Mouse (Mus musculus): ENCODE data around the gene Fads6. TPM values are rescaled to one million over a fixed set of nuclear protein-coding genes. Genes with fewer than 3 reads are reported as not detected.

Gene Fads6
- polyA plus RNA-seq, 1 experiment from 2014 or later = 1.3 TPM

GRCm38 (mm10) chr11:115282723-115283485 is 14.6 kb downstream of the Fads6 start:
- Histone ChIP-seq H3K36me3 (no peaks in the 10 kb centered on the region), H3K9me3 (no peaks in the 10 kb centered on the region), H3K27me3 (ENCODE audit: insufficient read depth, poor library complexity, severe bottlenecking) (no peaks in the 10 kb centered on the region), H3K27ac (peak overlapping the region; percentile 30; the same call in 1 of the 2 replicates), H3K4me3 (no peak overlapping the region), H3K4me1 (peaks cover 27% of the 10 kb centered on the region)
- DNase-seq (ENCODE audit: low spot score) = no peak
- 79% methylated on average over 8 of the region's 8 CpGs for WGBS

DNA sequence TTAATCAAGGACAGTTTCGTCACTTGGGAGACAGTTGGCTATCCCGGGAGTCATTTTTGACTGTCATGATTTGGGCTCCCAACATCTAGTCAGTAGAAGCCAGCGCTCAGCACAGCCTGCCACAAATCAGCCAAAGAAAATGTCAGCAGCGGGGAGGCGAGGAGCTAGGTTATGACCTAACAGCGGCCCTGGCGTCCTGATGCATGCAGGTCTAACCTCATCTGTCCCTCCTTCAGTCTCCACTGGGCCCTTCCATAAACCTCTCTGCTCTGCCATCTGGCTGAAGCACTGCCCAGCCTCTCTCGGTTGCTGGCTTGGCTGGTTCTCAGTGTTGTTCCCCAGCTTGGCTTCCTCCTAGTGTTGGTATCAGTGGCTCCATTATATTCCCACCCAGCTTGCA is 15.2 kb downstream of the Fads6 start:
- H3K4me3 ChIP-seq = no peak overlapping the region
- WGBS = 68% methylated on average over 8 of the region's 8 CpGs
- H3K4me1 ChIP-seq = peaks cover 30% of the 10 kb centered on the region
- H3K27me3 ChIP-seq (ENCODE audit: insufficient read depth, poor library complexity, severe bottlenecking) = no peaks in the 10 kb centered on the region
- no peaks in the 10 kb centered on the region for H3K9me3 ChIP-seq
- no peak for DNase-seq (ENCODE audit: low spot score)
- no peaks in the 10 kb centered on the region for H3K36me3 ChIP-seq
- no peak overlapping the region for H3K27ac ChIP-seq

DNA sequence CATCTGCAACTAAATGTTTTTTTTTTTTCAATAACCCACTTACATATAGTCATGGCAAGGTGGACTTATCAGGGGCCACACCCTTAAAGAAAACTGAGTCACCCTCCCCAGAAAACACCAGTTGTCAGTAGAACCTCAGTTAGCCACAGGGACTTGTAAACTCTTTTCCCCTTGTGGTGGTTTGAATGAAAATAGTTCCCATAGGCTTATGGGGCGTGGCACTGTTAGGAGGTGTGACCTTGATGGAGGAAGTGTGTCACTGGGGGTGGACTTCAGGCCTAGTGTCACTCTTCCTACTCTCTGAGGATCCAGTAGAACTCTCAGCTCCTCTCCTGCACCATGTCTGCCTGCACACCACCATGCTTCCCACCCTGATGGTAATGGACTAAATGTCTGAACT is 17.7 kb downstream of the Fads6 start:
- Histone ChIP-seq H3K27me3 (ENCODE audit: insufficient read depth, poor library complexity, severe bottlenecking) (no peaks in the 10 kb centered on the region), H3K9me3 (no peaks in the 10 kb centered on the region), H3K4me1 (peaks cover 41% of the 10 kb centered on the region), H3K27ac (no peak overlapping the region), H3K4me3 (no peak overlapping the region), H3K36me3 (no peaks in the 10 kb centered on the region)
- 54% methylated on average over 1 of the region's 1 CpGs for WGBS
- no peak for DNase-seq (ENCODE audit: low spot score)

DNA sequence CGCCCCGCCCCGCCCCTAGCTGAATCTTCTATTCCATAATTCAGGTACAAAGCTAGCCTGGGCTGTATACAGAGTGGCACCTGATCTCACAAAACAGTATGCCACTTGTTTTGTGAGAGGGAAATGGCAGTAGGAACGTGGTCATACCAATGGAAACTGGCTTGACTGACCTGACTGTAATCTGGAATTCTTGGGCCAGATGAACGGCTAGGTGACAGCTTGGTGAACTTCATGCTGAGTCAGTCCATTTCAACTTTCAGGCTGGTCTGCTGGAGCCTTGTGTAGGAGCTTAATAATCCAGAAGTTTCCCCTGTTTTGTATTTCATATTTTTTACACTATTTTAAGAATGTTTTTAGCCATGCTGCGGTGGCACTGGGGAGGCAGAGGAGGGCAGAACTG is 19.3 kb downstream of the Fads6 start:
- Histone ChIP-seq H3K36me3 (no peaks in the 10 kb centered on the region), H3K27ac (peak overlapping the region; percentile 89; the same call in 1 of the 2 replicates), H3K27me3 (ENCODE audit: insufficient read depth, poor library complexity, severe bottlenecking) (no peaks in the 10 kb centered on the region), H3K9me3 (no peaks in the 10 kb centered on the region), H3K4me1 (peaks cover 47% of the 10 kb centered on the region), H3K4me3 (peak overlapping the region; percentile 71)
- DNase-seq (ENCODE audit: low spot score) = no peak
- WGBS = 68% methylated on average over 6 of the region's 6 CpGs

DNA sequence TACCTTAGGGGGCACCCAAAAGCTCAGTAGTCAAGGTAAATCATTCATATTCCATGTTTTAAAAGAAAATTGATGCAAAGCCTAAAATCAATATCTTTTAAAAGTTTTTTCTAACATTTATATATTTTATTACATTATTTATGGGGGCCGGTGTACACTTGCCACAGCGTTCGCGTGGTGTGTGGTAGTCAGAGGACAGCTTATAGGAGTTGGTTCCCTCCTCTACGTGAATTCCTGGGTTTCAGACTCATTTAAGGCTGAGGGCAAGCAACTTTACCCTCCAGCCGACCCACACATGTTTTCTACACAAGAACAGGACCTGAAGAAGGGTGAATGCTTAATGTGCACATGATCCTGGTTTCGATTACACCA is 19.9 kb downstream of the Fads6 start:
- peak overlapping the region; percentile 89 for H3K27ac ChIP-seq
- H3K4me3 ChIP-seq = peak overlapping the region; percentile 71
- DNase-seq (ENCODE audit: low spot score) = no peak
- H3K4me1 ChIP-seq = peaks cover 48% of the 10 kb centered on the region
- 16% methylated on average over 7 of the region's 7 CpGs for WGBS
- peaks cover 4% of the 10 kb centered on the region; the same call in 1 of the 2 replicates for H3K27me3 ChIP-seq (ENCODE audit: insufficient read depth, poor library complexity, severe bottlenecking)
- H3K9me3 ChIP-seq = no peaks in the 10 kb centered on the region
- H3K36me3 ChIP-seq = no peaks in the 10 kb centered on the region

DNA sequence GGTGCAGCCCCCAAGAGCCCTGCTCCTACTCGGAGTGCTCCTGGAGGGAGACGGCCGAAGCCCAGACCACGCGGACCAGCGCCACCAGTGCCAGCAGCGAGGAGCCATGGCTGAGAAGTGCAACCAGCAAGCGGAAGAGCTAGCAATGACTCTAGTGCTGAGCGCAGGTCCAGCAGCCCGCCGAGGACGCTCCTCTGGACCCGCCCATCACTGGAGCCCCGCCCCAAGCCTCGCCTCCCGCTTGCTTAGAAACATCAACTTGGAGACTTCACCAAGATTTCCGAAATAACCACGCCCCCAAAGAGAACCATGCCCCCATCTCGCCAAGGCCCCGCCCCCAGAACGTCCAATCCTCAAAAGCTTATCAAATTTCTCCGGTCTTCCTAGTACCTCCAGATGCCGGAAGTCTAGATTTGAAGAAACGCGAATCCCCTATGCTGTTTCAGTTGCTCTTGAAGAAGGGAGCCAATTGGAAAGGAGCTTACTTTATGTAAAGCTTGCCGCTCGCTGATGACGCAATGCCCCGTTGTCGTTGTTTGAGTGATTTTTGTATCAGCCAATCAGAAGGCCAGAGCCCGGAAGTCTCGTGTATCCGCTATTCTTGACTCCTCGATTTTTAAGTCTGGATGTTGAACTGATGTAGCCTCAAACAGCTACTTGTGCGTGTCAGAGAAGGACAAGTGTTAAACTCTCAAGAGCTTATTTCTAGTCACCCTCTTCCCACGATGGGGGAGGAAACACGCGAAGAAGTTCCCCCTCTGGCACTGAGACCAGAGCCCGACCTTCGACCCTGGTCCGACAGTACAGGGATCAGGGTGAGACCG is 20.5 kb downstream of the Fads6 start, which contains the start of gene Fdxr:
Fdxr (minus strand) TSS at position 271 of the 824 bp plus-strand sequence.
- peak within 1 kb of the TSS; percentile 71 for H3K4me3 ChIP-seq
- H3K27ac ChIP-seq = peak within 1 kb of the TSS; percentile 90
- peaks cover 43% of the 10 kb centered on the region for H3K4me1 ChIP-seq
- peak; percentile 99 for DNase-seq (ENCODE audit: low spot score)
- H3K36me3 ChIP-seq = no peaks in the 10 kb centered on the region
- under 1% methylated on average over 42 of the region's 42 CpGs for WGBS
- no peaks in the 10 kb centered on the region for H3K9me3 ChIP-seq
- peaks cover 10% of the 10 kb centered on the region for H3K27me3 ChIP-seq (ENCODE audit: insufficient read depth, poor library complexity, severe bottlenecking)

GRCm38 (mm10) chr11:115275954-115276353 is 21.5 kb downstream of the Fads6 start:
- peaks cover 20% of the 10 kb centered on the region for H3K27me3 ChIP-seq (ENCODE audit: insufficient read depth, poor library complexity, severe bottlenecking)
- peaks cover 44% of the 10 kb centered on the region for H3K4me1 ChIP-seq
- H3K9me3 ChIP-seq = no peaks in the 10 kb centered on the region
- DNase-seq (ENCODE audit: low spot score) = no peak
- peak overlapping the region; percentile 90; the same call in 1 of the 2 replicates for H3K27ac ChIP-seq
- H3K4me3 ChIP-seq = peak overlapping the region; percentile 71
- 63% methylated on average over 3 of the region's 3 CpGs for WGBS
- no peaks in the 10 kb centered on the region for H3K36me3 ChIP-seq

DNA sequence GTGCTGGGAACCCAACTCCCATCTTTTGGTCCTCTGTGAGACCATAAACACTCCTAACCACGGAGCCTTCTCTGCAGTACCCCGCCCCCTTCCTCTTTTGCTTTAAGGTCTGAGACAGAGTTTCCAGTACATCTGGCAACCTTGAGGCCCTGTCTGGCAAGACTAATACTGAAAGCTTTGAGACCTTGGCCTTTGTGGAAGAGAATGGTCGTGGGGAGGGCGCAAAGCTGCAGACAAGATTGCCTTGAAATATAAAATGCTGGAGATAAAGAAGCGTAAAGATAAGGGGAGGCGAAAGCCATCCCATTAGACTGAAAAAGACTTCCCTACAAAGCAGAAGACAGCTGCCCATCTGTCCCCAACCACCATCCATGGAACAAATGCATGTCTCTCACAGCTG is 22.0 kb downstream of the Fads6 start:
- H3K27me3 ChIP-seq (ENCODE audit: insufficient read depth, poor library complexity, severe bottlenecking) = peaks cover 20% of the 10 kb centered on the region
- no peak for DNase-seq (ENCODE audit: low spot score)
- H3K9me3 ChIP-seq = no peaks in the 10 kb centered on the region
- WGBS = 71% methylated on average over 6 of the region's 6 CpGs
- no peak overlapping the region for H3K27ac ChIP-seq
- H3K4me3 ChIP-seq = no peak overlapping the region
- H3K4me1 ChIP-seq = peaks cover 44% of the 10 kb centered on the region
- H3K36me3 ChIP-seq = no peaks in the 10 kb centered on the region

- peaks cover 25% of the 10 kb centered on the region for H3K27me3 ChIP-seq (ENCODE audit: insufficient read depth, poor library complexity, severe bottlenecking)
- H3K4me1 ChIP-seq = peaks cover 50% of the 10 kb centered on the region
- no peaks in the 10 kb centered on the region for H3K9me3 ChIP-seq
- 89% methylated on average over 6 of the region's 6 CpGs for WGBS
- DNase-seq (ENCODE audit: low spot score) = no peak
- H3K36me3 ChIP-seq = no peaks in the 10 kb centered on the region
- no peak overlapping the region for H3K4me3 ChIP-seq
- H3K27ac ChIP-seq = no peak overlapping the region
Measured at GRCm38 (mm10) chr11:115274771-115275170, 22.7 kb downstream of the Fads6 start.

DNA sequence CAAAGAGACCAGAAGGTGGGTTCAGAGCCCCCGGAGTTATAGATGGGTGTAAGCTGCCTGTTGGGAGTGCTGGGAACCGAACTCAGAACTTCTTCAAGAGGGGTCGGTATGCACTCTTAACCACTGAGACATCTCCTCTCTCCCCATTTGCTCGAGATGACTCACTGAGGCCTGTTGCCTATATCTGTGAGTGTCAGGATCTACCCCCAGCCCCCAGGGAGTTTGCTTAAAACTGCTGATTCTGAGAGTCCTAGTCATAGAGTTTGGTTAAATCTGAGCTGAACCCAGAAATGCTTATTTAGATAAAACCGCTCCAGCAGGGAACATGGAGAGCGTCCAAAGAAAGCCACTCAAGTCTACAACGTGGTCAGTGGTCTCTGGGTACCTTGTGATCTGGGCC is 23.3 kb downstream of the Fads6 start:
- H3K4me1 ChIP-seq = peaks cover 51% of the 10 kb centered on the region
- H3K9me3 ChIP-seq = no peaks in the 10 kb centered on the region
- WGBS = 80% methylated on average over 7 of the region's 7 CpGs
- peaks cover 3% of the 10 kb centered on the region for H3K36me3 ChIP-seq
- DNase-seq (ENCODE audit: low spot score) = no peak
- H3K27ac ChIP-seq = no peak overlapping the region
- no peak overlapping the region for H3K4me3 ChIP-seq
- peaks cover 31% of the 10 kb centered on the region for H3K27me3 ChIP-seq (ENCODE audit: insufficient read depth, poor library complexity, severe bottlenecking)

- no peaks in the 10 kb centered on the region for H3K9me3 ChIP-seq
- 63% methylated on average over 7 of the region's 7 CpGs for WGBS
- H3K27ac ChIP-seq = no peak overlapping the region
- H3K27me3 ChIP-seq (ENCODE audit: insufficient read depth, poor library complexity, severe bottlenecking) = peaks cover 36% of the 10 kb centered on the region
- no peak overlapping the region for H3K4me3 ChIP-seq
- H3K36me3 ChIP-seq = peaks cover 7% of the 10 kb centered on the region
- H3K4me1 ChIP-seq = peaks cover 51% of the 10 kb centered on the region
- no peak for DNase-seq (ENCODE audit: low spot score)
Measured at GRCm38 (mm10) chr11:115273735-115274134, 23.7 kb downstream of the Fads6 start.

DNA sequence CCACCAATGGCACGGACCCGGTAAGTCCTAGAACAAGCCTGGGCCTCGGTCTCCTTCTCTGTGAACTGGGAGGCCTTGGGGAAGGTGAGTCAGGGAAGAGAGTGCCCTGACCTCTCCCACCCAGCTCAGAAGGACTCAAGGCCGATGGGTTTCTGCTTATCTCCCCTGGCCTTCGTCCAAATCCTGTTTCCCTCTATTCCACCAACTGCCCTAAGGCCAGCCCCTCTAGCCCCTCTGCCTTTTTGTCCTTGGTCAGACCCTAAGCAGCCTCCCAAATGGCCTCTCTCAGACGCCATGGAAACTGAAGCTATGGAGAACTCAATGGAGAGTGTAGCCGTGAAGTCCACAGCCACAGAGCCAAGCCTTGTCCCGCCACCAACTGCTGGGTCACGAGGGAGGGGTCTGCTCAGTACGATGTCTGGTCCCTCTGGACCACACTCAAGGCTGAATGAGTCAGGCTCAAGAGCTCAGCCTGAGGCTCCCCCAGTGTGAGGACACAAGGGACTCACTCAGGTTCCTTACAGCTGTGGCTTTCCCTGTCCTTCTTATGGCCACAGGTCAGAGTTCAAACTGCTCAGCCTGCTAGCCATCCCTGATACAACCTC is 24.5 kb downstream of the Fads6 start:
- peaks cover 12% of the 10 kb centered on the region for H3K36me3 ChIP-seq
- H3K27me3 ChIP-seq (ENCODE audit: insufficient read depth, poor library complexity, severe bottlenecking) = peaks cover 43% of the 10 kb centered on the region
- H3K9me3 ChIP-seq = no peaks in the 10 kb centered on the region
- no peak overlapping the region for H3K27ac ChIP-seq
- H3K4me3 ChIP-seq = no peak overlapping the region
- H3K4me1 ChIP-seq = peaks cover 51% of the 10 kb centered on the region
- 71% methylated on average over 10 of the region's 10 CpGs for WGBS
- no peak for DNase-seq (ENCODE audit: low spot score)

DNA sequence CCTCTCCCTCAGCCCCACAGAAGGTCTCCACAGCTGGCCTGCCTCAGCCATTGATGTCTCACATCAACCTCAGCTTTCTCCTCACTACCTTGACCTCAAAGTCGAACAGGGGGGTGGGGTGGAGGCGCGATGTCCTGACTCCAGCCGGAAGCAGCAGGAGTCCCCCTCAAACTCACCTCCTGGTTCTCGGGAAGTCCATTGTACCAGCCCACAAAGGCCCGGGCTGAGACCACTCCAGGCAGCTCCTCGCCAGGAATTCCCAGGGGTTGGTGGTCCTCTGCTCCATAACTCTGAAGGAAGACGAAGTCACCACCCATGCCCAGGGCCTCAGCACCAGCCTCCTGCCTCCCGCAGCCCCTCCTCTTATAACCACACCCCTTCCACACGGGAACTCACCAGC is 26.0 kb downstream of the Fads6 start:
- 65% methylated on average over 10 of the region's 10 CpGs for WGBS
- Histone ChIP-seq H3K4me1 (peaks cover 61% of the 10 kb centered on the region), H3K4me3 (no peak overlapping the region), H3K9me3 (no peaks in the 10 kb centered on the region), H3K27me3 (ENCODE audit: insufficient read depth, poor library complexity, severe bottlenecking) (peaks cover 58% of the 10 kb centered on the region), H3K27ac (no peak overlapping the region), H3K36me3 (peaks cover 12% of the 10 kb centered on the region)
- no peak for DNase-seq (ENCODE audit: low spot score)

All from heart, embryonic 10.5 days (tissue).